Mouse (Mus musculus) cerebellum, adult 18-20 months (tissue): Measurements from ENCODE around the gene Vdr.

ENCODE experiments used
- DNase-seq, 2 experiments: peaks; one replicate each; pipeline ENCODE4 v3.0.0; 2021

Vdr gene

DNA sequence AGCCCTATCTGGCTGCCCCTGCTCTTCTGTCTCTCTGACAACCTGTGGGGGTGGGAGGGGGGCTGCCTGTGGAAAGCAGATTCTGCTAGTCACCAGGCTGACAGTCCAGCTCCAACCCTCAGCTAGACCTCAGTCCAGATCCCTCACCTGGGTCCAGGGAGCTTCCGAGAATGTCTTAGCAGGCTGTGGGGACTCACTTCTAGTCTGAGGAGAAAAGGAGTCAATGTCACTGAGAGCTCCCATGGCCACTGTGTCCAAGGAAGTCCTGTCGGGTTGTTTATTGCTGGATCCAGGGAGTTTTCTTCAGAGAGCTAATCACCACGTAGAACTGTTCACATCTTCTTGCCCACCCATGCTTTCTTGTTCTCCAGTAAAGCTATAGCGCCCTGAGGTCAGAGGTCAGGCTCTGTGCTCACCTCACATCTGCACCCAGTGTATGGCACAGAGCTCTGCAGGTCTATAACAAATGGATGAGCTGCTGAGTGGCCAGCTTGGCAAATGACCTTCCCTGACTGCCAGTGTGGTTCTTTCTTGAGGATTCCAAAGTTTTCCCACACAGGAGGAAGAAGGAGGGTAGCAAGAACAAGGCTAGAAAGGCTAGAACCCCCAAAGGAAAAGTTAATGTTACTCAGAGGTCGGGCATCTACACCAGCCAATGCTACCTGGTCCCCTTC is 83.7 kb downstream of the Vdr start:
- DNase-seq: no peak

DNA sequence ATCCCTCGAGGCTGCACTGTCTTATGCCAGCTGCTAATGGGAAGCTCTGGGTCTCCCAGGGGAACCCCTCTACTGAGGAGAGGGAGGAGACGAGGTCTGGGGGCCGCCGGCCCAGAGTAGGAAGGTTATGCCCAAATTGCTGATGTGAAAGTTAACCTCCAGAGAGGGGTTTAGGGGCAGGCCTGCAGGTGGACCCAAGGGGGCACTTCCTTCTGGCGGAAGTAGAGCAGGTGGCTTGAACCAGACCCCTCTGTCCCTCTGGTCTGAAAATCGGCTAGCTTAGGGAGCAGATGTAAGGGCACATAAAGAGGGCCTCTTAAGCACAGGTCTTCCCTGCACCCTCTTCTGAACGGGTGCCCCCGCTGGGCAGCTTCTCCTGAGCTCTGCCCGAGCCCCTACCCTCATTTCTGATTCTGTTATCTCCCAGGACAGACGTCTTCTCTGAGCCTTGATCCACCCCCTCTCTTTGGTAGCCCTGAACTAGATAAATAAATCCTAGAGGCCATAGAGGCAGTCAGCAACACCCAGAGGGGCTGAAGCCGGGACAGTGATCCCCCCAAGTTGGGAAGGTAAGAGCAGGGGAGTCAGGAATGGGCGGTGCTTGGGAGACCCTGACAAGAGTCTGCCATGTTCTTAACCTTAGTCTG is 84.4 kb downstream of the Vdr start:
- no peak for DNase-seq

DNA sequence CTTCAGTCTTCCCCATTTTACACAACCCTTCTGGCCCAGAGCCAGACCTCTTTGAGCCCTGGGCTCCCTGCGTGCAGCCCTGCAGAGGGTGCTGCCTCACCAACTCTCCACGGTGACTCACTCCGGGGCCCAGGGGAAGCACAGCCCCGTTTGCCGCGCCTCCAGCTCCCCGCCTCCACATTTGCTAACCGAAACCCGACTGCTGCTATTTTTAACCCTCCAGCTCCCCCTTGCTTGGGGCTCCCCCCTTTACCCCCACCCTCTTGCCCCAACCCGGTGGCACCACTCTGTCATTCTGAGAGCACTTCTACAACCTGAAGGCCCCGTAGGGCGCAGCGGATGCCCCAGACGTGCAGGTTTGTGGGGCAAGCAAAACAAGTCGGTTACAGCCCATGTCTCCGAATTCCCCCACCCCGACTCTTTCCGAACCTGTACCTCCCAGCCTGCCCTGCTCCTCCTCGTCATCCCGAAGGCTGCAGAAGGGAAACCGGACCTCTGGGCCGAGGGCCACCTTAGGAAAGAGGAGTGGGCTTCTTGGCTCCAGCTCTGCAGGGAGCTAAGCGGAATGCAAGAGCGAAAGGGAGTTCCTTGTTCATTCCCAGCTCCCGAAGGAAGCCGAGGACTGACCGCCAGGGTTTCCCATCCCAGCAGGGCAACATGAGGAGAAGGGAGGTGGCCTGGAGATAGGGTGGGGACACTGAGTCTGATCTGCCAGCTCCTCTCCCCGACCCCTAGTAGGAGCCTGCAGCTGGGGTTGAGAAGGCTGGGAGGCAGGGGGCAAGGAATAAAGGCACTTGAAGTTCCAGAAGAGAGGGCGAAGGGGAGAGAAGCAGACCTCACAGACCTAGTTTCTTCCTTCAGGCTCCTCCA is 85.1 kb downstream of the Vdr start:
- DNase-seq: peak; percentile 37 to 38

DNA sequence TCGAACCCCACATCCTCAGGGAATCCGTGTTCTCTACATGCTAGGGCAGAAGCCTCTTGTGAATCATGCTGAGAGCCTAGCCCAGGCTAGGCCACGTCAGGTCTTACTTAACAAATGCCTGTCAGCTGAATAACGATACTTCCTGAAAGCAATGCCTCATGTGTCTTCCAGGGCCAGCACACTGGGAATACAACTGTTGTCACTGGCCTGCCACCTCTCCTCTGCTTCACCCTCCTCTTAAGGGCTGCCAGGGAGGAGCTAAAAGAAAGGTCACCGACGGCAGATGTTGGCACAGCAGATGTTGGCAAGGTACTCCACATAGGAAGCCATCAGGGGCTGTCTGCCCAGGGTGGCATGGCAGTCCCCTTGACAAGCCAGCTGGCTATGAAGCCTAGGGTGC is 86.4 kb downstream of the Vdr start:
- DNase-seq: no peak

DNA sequence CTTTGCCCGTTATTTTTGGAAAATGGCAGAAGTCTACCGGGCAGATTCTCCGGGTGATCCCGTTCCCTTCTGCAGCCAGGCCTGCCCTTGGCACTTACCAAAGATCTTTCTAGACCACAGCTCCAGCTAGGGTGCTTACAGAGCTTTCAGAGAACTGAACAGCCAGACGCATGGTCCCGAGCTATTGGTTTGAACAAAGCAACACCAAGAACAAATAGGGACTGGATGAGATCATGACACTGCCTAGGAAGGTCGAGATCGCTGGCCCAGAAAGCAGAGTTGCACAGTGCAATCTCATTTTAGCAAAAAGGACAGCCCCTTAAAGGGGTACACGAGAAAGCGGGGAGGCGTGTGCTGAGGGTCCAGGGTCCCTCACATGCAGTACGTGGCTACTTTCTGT is 87.0 kb downstream of the Vdr start:
- DNase-seq: no peak

DNA sequence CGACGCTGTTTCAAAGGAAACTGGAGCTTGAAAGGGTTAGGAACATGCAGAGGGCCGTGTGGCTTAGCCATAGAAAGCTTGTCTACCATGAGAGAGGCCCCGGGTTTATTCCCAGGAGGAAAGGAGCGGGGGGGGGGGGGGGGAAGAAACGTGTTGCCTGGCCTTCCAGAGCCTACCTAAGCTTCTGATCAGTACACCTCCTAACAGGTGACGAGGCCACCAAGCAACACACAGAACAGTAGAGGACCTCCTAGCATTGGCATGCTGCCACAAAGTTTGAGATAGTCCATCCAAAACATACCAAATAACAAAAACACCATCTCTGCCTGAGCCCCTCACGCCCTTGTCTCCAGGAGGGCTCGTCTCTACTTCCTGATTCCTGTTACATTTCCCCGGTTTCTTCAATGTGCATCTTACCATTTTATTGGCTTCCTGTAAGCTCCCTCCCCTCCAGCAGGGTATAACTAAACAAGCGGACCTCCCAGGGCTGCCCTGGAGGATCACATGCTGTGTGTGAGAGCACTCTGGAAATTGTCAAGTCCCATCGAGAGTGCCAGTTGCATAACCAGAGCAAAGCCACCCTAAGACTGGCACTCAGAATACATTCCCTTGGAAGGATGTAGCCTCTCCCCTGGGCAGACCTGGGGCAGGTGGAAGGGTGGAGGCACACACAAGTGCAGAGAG is 87.7 kb downstream of the Vdr start:
- DNase-seq: no peak

DNA sequence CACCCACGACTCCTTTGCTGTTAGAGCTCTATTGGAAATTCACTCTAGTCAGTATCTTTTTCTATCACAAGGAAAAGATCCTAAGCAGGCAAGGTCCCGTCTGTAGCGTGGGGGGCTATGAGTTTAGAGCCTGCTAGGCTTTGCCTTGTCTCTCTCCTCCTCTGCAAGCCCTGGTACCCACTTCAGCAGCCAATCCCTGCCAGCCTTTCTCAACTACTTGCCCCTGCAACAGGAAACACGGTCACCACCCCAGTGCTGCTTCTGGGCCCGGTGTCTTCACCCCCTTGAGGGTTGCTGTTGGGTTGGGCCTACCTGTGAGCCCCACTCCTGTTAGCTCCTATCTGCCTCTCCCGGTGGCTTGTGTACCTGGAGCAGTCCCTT is 88.5 kb downstream of the Vdr start:
- no peak for DNase-seq

DNA sequence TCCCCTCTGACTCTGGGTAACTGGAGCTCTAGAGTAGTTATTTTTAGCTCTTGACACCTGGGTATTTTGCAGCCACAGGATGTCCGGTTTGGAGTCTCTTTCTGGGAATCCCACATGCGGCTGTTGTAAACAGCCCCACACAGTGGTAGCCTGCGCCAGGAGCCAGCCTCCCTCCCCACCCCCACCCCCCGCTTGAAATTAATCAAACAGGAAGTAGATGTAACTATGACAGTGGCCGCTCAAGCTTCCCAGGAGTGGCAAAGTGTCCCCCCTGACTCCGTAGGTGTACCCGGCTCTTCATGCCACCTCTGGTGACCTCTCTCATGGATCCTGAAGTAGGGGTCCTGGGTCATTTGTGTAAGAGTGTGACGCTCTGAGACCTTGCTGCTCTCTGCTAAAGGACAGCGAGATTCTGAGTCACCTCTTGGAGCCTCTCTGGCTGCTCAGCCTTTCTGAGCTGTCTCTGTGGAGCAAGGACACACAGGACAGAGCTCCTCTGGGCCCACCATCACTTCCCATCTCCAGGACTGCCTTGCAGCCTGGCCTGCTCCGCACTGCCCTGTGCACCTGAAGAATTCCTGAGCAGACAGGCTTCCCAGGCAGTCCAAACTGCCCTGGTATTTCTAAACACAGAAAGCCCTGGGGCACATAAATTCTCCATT is 89.0 kb downstream of the Vdr start:
- DNase-seq: no peak

DNA sequence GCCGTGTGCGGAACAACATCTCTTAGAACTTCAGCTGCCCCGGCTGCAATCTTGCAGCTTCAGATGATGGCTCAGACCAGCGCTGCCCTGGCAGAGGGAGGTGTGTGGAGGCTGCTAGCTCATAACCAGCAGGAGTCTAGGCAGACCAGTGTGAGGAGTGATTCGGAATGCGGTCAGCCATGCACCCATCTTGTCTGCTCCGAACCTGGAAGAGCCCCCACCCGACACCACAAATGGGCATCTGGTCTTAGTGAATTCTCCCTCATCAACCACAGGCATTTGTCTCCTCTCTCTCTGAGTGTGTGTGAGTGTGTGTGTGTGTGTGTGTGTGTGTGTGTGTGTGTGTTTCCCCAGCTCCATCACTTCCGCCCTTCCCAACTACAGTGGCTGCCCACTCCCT is 90.5 kb downstream of the Vdr start:
- DNase-seq: no peak

DNA sequence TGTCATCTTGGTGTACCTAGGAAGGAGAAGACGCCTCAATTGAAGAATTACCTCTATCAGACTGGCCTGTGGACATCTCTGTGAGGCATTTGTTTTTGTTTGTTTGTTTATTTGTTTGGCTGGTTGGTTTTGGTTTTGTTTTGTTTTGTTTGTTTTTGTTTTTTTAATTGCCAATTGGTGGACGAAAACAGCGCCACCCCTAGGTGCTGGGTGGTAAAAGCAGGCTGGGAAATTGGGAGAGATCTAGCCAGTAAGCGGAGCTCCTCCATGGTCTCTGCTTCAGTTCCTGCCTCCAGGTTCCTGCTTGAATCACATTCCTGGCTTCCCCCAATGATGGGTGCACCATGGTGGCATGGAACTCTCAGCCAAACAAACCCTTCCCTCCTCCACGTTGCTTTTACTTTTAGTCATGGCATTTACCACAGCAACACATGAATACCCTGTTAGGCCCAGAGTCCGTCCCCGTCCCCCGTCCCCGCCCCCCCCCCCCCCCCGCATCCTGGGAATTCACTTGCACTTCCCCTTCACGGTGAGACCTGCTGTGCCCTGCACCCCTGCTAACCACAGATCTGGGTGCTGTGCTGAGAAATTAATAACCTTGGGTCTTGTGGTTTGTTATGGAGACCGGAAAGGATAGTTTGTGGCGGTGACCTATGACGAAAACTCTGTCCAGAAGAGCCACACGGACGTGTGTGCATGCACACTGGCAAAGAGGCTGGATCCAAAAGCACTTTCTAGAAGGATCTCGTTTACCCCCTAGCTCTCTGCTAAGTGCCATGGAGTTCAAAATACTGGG is 94.0 kb downstream of the Vdr start:
- DNase-seq: no peak

DNA sequence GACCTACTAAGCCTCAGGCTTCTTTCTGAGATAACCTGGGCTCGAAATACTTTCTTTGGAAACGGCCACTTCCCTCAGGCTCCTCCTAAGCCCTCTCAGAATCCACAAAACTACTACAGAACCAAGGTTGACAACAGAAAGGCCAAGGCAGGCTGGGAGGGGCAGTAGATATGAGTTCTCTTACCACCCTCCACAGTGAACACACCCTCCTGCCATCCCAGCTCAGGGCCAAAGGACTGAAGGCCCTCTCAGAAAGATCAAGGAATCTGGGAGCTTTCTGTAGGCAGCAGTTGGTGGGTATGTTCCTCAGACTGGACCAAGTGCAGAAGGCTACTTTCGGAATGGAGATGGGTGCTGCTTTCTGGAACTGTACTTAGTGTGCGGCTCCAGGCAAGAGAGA is 95.2 kb downstream of the Vdr start:
- no peak for DNase-seq

DNA sequence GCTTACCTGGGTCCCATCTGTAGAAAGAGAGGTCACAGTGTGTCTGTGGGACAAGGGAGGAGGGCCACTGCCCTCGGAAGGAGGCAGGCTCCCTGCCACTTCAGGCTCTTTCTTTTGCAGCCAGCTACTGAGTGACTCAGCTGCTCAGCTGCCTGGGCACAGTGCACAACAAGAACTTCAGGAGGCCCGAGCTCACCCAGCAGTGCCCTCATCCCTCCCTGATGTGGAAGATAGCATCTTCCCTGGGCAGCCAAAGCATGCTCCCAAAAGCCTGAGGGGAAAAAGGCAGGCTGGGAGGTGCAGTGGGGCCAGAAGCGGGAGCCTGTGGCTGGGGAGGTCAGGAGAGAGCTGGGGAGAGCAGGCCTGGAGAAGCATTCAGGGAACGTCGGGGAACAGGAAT is 95.7 kb downstream of the Vdr start:
- no peak for DNase-seq

DNA sequence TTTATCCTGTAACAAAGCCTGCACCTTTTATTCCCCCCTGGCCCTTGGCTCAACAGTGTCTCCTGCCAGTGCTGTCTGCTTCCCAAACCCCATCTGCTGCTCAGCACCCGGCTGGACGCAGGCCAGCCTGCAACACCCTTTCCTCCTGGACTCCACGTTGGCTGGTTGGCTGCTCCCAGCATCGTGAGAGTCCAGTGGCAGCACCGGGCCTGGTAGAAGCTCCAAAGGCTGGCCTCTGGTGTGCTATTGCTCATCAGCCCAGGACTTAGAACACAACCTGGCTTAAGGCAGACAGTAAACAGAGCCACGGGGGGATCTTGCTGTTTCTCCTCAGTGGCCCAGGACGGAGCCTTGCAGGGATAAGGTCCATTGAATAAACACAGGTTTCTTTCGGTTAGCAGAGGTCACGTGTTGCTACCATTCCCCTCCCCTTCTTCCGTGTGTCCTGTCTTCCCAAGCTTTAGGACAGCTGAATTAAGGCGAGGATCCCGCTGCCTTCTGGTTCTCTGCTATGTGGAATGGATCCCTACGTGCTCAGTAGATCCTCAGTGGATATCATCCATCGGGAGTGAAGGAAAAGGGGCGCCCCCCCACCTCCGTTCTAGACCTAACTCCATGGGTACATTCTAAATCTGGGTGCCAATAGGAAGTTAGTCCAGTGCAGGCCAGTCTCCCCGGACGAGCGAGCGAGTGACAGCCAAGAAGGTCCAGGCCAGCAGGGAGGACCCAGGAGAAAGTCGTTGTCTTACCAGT is 96.8 kb downstream of the Vdr start:
- peak; percentile 86 to 88 for DNase-seq

DNA sequence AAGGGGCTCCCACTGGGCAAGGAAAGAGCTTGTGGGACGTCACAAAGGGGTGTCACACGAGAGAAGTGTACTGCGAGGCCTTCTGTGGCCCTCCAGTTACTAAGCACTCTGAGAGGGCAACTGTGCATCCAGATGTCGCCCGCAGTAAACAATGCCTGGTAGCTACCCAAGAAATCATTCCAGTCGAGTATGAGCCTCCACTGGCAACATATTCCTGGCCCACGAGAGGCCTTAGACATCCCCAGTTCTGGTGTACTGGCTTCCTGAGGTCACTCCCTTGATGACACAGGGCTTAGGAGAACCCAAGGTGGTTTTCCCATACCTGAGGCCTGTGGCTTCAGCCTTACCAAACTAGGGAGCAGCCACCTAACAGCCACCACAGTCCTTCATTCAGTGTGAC is 97.6 kb downstream of the Vdr start:
- DNase-seq: no peak

DNA sequence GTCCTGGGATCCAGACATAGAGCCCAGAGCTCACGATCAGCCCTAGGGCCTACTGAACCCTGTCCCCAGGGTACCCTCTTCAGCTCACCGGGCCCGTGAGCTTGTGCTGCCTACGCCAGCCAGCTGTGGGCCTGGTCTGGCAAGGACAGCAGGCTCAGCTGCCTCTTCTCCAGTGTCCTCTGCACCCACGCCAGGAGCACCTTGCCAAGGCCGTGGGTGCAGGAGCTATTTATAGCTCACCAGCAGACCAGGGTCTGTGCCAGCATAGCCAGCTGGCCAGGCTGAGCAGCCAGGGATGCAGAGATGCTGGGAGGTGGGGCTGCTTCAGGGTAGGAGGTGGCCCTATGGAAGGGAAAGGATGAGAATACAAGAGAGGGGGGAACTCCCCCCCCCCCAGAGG is 98.3 kb downstream of the Vdr start:
- DNase-seq: peak; percentile 82 to 84

DNA sequence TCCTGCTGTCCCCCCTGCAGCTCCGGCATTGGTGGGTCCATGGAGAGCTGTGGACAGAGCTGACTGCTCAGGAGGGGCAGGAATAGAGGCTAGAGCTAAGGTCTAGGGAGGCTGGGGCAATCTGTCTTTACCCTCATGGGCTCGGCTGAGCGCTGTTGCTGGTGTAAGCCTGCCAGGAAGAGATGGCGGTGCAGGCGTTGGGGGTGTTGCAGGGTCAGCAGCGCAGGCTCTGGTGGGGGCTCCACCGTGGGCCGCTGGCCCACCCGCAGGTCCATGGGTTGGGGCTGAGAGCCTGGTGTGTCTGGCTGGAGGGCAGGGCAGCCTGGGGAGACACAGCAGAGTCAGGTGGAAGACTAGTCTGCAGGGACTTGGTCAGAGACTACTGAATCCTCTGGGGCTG is 99.1 kb downstream of the Vdr start:
- DNase-seq: no peak

DNA sequence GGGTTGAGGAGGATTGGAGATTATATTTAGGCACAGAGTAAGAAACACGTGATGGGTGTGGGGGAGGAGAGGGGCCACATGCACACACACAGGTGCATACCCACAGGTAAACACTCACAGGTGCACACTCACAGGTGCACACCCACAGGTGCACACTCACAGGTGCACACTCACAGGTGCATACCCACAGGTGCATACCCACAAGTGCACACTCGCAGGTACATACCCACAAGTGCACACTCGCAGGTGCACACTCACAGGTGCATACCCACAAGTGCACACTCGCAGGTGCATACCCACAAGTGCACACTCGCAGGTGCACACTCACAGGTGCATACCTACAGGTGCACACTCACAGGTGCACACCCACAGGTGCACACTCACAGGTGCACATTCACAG is 100.0 kb downstream of the Vdr start:
- DNase-seq: no peak

DNA sequence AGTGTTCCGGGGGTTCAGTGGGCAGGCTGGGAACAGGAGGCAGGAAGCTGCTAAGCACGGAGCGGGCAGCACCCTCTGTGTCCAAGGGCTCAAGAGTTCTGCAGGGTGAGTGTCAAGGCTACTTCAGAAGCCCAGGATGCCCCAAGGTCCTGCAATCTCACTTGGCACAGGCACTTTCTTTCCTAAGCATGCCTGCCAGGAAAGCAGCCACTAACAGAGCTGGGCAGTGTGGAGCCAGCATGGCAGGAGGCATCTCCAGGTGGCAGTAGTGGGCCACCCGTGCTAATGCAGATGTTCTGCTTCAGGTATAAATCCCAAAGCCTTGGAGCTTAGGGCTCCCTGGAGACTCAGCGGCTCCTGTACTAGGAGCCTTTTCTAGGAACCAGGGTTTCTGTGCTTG is 100.5 kb downstream of the Vdr start:
- no peak for DNase-seq

DNA sequence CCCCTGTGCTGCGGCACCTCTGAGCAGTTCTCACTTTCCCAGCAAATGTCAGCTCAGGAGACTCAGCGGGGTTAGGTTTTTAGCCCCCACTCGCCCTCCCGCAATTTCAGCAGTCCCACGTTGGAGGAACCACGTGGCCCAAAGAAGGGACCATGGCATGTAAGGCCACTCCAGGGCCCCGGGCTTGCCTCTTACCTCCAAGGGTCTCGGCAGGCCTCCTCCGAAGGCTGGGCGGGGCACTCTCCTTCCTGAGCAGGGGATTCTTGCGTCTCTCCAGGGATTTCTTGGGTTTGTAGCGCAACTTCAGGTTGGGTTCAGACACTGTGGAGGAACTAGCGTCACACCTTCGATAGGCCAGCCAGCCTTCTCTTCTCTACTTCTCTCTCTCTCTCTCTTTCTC is 101.2 kb downstream of the Vdr start:
- DNase-seq: no peak

DNA sequence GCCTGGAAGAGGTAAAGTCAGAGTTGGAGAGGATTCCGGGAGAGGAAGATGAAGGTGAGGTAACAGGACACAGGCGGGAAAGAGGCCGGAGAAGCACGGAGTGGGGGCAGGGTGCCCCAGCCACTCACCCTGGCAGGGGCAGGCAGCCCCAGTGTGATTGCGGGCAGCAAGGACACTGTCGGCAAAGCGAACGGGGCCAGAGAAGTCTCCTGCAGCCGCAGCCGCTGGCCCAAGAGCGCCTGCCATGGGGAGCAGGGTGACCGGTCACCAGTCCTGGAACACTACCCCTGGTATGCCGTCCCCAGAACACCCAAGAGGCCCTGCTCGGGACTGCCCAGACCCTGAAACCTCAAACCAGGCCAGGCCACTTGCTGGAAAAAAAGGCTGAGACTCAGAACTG is 101.9 kb downstream of the Vdr start:
- no peak for DNase-seq

DNA sequence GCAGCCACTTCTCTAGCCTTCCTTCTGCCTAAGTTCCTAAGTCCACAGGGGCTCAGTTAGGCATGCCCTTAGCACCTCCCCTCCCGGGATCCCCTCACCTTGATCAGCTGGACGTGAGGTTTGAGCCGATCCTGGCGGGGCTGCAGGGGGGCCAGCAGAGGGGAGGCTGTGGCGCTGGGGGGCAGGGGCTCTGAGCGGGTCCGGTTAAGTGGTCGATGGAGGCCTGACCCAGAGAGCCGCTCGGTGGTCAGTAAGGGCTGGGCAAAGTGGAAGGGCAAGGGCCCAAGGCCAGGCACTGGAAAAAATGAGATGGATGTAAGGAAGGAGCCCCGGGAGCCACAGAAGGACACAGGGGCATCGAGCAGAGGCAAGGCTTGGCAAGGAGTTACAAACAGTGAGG is 102.6 kb downstream of the Vdr start:
- no peak for DNase-seq
